Mouse (Mus musculus): ENCODE data around the gene Gpr35.
A peak's percentile ranks its signal among the peaks of the same experiment; 100 is the strongest.

Gene Gpr35

GRCm38 (mm10) chr1:92982931-92983605, 32.4 kb downstream of the Gpr35 start:
- DNase-seq (ENCODE audit: low spot score), result no peak

GRCm38 (mm10) chr1:92984999-92985398, 34.3 kb downstream of the Gpr35 start:
- DNase-seq (ENCODE audit: low spot score), result no peak

- no peak for DNase-seq (ENCODE audit: low spot score)
These were observed 38.2 kb downstream of the Gpr35 start for GRCm38 (mm10) chr1:92988894-92989293.

- DNase-seq (ENCODE audit: low spot score), result no peak
These were observed 39.2 kb downstream of the Gpr35 start for GRCm38 (mm10) chr1:92989891-92990290.

- no peak for DNase-seq (ENCODE audit: low spot score)
These were observed 41.7 kb downstream of the Gpr35 start for GRCm38 (mm10) chr1:92992214-92992855.

GRCm38 (mm10) chr1:92992880-92993279, 42.2 kb downstream of the Gpr35 start:
- no peak for DNase-seq (ENCODE audit: low spot score)

GRCm38 (mm10) chr1:93006061-93006460, 55.4 kb downstream of the Gpr35 start, which contains the start of gene Aqp12:
Gene Aqp12 (plus strand): TSS chr1:93006334.
- DNase-seq (ENCODE audit: low spot score), result no peak

- no peak for DNase-seq (ENCODE audit: low spot score)
These were observed 58.5 kb downstream of the Gpr35 start for GRCm38 (mm10) chr1:93009196-93009595.

- no peak for DNase-seq (ENCODE audit: low spot score)
These were observed 60.1 kb downstream of the Gpr35 start for GRCm38 (mm10) chr1:93010731-93011130.

- DNase-seq (ENCODE audit: low spot score), result no peak
These were observed 61.5 kb downstream of the Gpr35 start for GRCm38 (mm10) chr1:93012103-93012585.

GRCm38 (mm10) chr1:93013367-93013766, 62.7 kb downstream of the Gpr35 start:
- DNase-seq (ENCODE audit: low spot score), result no peak

- DNase-seq (ENCODE audit: low spot score), result peak; percentile 55
These were observed 63.8 kb downstream of the Gpr35 start for GRCm38 (mm10) chr1:93014460-93014859.

GRCm38 (mm10) chr1:93015136-93015535, 64.5 kb downstream of the Gpr35 start:
- no peak for DNase-seq (ENCODE audit: low spot score)

GRCm38 (mm10) chr1:93018716-93019115, 68.1 kb downstream of the Gpr35 start:
- DNase-seq (ENCODE audit: low spot score), result no peak

- DNase-seq (ENCODE audit: low spot score), result no peak
These were observed 69.9 kb downstream of the Gpr35 start for GRCm38 (mm10) chr1:93020602-93021001.

GRCm38 (mm10) chr1:93026600-93026999, 75.9 kb downstream of the Gpr35 start:
- DNase-seq (ENCODE audit: low spot score), result no peak

GRCm38 (mm10) chr1:93029387-93029786, 78.7 kb downstream of the Gpr35 start:
- no peak for DNase-seq (ENCODE audit: low spot score)

- DNase-seq (ENCODE audit: low spot score), result no peak
These were observed 79.4 kb downstream of the Gpr35 start for GRCm38 (mm10) chr1:93030060-93030459.

GRCm38 (mm10) chr1:93031199-93031598, 80.5 kb downstream of the Gpr35 start:
- no peak for DNase-seq (ENCODE audit: low spot score)

GRCm38 (mm10) chr1:93033989-93034388, 83.3 kb downstream of the Gpr35 start:
- no peak for DNase-seq (ENCODE audit: low spot score)

- no peak for DNase-seq (ENCODE audit: low spot score)
These were observed 85.3 kb downstream of the Gpr35 start for GRCm38 (mm10) chr1:93035981-93036380.

Data from layer of hippocampus, adult 9-10 months (tissue).